Mouse (Mus musculus): ENCODE results near the gene Ube2b. TPM values are rescaled to one million over a fixed set of nuclear protein-coding genes. Genes with fewer than 3 reads are reported as not detected.

Gene Ube2b
- 87.3 and 87.4 TPM in 2 replicates for polyA plus RNA-seq (2012; ENCODE audit: low replicate concordance)

DNA sequence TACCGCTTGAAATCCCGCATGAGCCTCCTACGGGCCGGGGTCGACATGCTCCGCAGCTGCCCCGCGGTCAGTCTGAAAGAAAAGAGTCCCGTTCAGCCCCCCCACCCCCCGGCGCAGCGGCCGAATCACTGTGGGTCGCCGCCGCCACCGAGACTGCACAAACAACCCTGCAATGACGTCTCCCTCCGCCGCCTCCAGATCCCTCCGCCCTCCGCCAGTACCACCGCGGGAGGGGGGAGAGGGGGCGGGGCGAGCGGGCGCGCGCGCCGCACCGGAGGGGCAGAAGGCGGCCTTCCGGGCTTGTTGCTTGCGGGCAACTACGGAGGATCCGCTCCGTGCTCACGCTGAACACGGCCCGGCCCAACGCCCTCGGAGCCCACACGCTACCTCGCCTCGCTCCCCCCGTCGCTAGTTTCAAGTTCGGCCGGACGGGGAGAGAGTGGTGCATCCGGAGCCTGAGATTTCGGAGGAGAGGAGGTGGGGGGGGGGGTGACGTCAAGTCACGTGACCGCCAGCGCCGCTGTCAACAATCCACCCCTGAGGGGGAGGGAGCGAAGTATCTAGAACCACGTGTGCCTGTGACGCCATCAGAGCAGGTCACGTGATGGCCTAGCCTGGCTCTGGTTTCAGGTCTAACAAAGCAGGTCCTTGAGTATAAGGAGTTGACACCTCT lies at the start of gene Ube2b:
TSS of gene Ube2b (minus strand) at position 473 of the 673 bp plus-strand sequence.

DNA sequence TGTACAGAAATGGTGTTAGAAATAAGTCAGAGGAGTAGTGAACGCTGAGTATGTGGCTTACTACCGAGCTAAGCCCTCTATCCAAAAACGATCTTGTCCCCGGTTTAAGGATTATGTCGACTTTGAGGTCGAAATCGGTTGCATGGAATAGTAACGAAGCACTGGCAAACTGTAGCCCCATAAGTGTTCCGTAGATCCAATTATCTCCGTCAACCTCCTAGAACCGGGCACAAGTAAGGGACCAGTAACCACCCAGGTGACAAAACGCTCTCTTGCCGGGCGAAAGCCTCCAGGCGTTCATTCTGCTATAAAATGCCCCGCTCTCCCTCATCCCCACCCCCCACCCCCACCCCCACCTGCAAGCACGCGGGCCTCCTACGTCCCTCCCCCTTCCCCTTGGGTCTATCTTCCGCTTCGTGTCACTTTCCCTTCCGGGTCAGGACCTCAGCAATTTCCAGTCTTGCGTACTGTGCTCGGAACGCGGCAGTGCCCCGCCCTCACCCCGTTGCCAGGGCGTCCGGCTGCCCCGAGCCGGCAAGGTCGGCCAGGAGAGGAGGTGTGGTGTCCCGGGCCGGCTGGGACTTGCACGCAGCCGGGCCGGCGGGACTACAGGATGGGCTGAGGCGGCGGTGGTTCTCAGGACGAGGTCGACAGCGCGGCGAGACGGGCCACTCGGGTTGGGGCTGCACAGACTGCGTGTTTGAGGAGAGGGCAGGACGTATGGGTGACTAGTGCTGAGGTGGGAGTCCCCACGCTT lies 3.4 kb upstream of the Ube2b start, which contains the start of gene Cdkl3:
TSS of gene Cdkl3 (plus strand) at position 450 of the 757 bp plus-strand sequence.

DNA sequence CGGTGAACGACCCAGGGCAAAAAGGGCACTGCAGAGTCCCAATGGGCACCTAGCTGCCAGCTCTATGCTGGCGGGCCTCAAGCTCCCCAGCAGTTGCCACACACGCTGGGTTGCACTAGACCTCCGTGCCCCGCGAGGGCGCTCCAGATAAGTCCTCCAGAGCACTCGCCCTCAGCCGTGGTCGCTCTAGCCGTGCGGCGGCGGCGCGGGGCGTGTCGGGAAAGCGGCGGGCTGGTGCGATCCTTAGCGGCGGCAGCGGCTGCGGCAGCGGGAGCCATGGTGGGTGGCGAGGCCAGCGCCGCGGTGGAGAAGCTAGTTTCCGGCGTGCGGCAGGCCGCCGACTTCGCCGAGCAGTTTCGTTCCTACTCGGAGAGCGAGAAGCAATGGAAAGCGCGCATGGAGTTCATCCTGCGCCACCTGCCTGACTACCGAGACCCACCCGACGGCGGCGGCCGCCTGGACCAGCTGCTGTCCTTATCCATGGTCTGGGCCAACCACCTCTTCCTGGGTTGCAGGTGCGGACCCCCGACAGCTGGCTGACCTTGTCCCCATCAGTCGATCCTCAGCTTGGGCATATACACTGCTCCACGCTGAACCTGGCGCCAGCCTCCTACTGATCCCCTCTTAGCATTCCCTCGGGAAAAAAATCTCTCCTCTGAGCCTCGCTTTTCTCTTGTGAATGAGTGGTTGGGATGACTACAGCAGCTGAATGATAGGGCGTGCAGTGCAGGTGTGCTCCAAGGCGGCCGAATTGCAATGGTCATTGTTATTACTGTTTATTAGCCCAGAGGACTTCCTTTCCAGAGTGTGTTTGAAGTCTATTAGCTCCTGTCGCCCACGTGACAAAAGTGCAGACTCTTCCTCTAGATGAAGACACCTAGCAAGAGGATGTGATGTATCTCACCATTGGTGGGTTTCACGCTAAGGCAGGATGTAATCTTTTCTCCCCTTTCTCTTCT lies 32.8 kb downstream of the Ube2b start, which contains the start of gene Cdkn2aipnl:
TSS of gene Cdkn2aipnl (plus strand) at position 219 of the 959 bp plus-strand sequence.

Other genes starting within 250 kb of the Ube2b start
- gene Sec24a, start 237.1 kb downstream of the Ube2b start, polyA plus RNA-seq (2012; ENCODE audit: low replicate concordance) = 35.7 and 39.4 TPM in 2 replicates
- gene Sar1b, start 237.1 kb downstream of the Ube2b start, polyA plus RNA-seq (2012; ENCODE audit: low replicate concordance) = 4.0 and 13.3 TPM in 2 replicates
- 17.8 and 22.1 TPM in 2 replicates for gene Jade2, start 143.1 kb downstream of the Ube2b start, polyA plus RNA-seq (2012; ENCODE audit: low replicate concordance)
- gene Cdkn2aipnl, start 33.1 kb downstream of the Ube2b start, polyA plus RNA-seq (2012; ENCODE audit: low replicate concordance) = 24.9 and 33.3 TPM in 2 replicates
- gene Cdkl3, start 3.5 kb upstream of the Ube2b start, polyA plus RNA-seq (2012; ENCODE audit: low replicate concordance) = 0.39 and 0.60 TPM in 2 replicates
- 8.8 and 12.8 TPM in 2 replicates for gene Ppp2ca, start 97.9 kb upstream of the Ube2b start, polyA plus RNA-seq (2012; ENCODE audit: low replicate concordance)
- not detected in 2 replicates for gene Olfr1373, start 144.8 kb upstream of the Ube2b start, polyA plus RNA-seq (2012; ENCODE audit: low replicate concordance)
- not detected in 2 replicates for gene Olfr1371, start 213.2 kb upstream of the Ube2b start, polyA plus RNA-seq (2012; ENCODE audit: low replicate concordance)
- 1.8 and 4.1 TPM in 2 replicates for gene Skp1a, start 231.2 kb upstream of the Ube2b start, polyA plus RNA-seq (2012; ENCODE audit: low replicate concordance)

Data from leukemia stem cell, adult 10-12 weeks (primary cell).